Mouse (Mus musculus) stomach, embryonic 16.5 days (tissue): ENCODE measurements around the gene Sik1. TPM values are rescaled to one million over a fixed set of nuclear protein-coding genes. Genes with fewer than 3 reads are reported as not detected.

Experiments used
- ATAC-seq: fragments of 200-750 bp; cut with Nextera tagmentation; 2 replicates; pipeline ENCODE4 v1.8.0; 2017; ENCODE audit warnings: moderate number of reproducible peaks, moderate TSS enrichment; ENCODE audit not compliant: insufficient read depth, low FRiP score
- H3K27ac ChIP-seq: fragments of 300-500 bp; sonication (generic); 2 replicates; pipeline ENCODE4 v1.5.1; 2014; ENCODE audit warnings: low read length
- H3K27me3 ChIP-seq: fragments of 300-500 bp; sonication (generic); 2 replicates; pipeline ENCODE4 v1.6.1; 2014; ENCODE audit warnings: low read length, control low read depth, mixed read lengths; ENCODE audit not compliant: control insufficient read depth, insufficient read depth
- H3K36me3 ChIP-seq: fragments of 300-500 bp; sonication (generic); 2 replicates; pipeline ENCODE4 v1.6.1; 2014; ENCODE audit warnings: low read length; ENCODE audit not compliant: control insufficient read depth, insufficient read depth
- H3K4me1 ChIP-seq: fragments of 300-500 bp; sonication (generic); 2 replicates; pipeline ENCODE4 v1.6.1; 2014; ENCODE audit warnings: low read length, control low read depth, mixed read lengths; ENCODE audit not compliant: control insufficient read depth, insufficient read depth
- H3K4me2 ChIP-seq: fragments of 300-500 bp; sonication (generic); 2 replicates; pipeline ENCODE4 v1.6.1; 2014; ENCODE audit warnings: low read depth, low read length, mixed read lengths
- H3K4me3 ChIP-seq: fragments of 300-500 bp; sonication (generic); replicated peaks from 2 replicates; pipeline ENCODE4 v1.5.1; 2014; ENCODE audit warnings: mild to moderate bottlenecking, low read length
- H3K9ac ChIP-seq: fragments of 300-500 bp; sonication (generic); 2 replicates; pipeline ENCODE4 v1.6.1; 2014; ENCODE audit warnings: low read length
- H3K9me3 ChIP-seq: fragments of 300-500 bp; sonication (generic); replicated peaks from 2 replicates; pipeline ENCODE4 v1.6.1; 2016; ENCODE audit warnings: low read length, control low read depth; ENCODE audit not compliant: control insufficient read depth
- WGBS: fragments of 180-500 bp; shearing (Covaris S2); extraction: QIAGEN DNeasy Blood & Tissue Kit; methylation state at CpG from one replicate; pipeline ENCODE4 v1.1.7; 2014; 5-methylcytosine and 5-hydroxymethylcytosine counted together
- polyA plus RNA-seq: library from polyadenylated mRNA; unstranded; fragments of >200 nt; fragmentation: Nextera tagmentation; extraction: Ambion mirVana; gene quantifications from 2 replicates; pipeline ENCODE4 v1.2.1, GENCODE M21; 2015

Gene Sik1
- 18.4 and 20.2 TPM in 2 replicates for polyA plus RNA-seq

GRCm38 (mm10) chr17:31855597-31856518 is at the start of gene Sik1:
Gene Sik1 (minus strand): TSS chr17:31855804.
- Histone ChIP-seq H3K9ac (peak within 1 kb of the TSS; percentile 96), H3K4me3 (peak within 1 kb of the TSS; percentile 90), H3K27me3 (no peaks in the 10 kb centered on the region), H3K36me3 (peaks cover 3% of the 10 kb centered on the region; the same call in 1 of the 2 replicates), H3K4me2 (peak within 1 kb of the TSS; percentile 85), H3K27ac (peak within 1 kb of the TSS; percentile 95), H3K9me3 (no peaks in the 10 kb centered on the region), H3K4me1 (peaks cover 32% of the 10 kb centered on the region)
- ATAC-seq, result peak; percentile 93
- under 1% methylated on average over 57 of the region's 92 CpGs for WGBS

- H3K27me3 ChIP-seq, result no peaks in the 10 kb centered on the region
- ATAC-seq, result no peak
- no peaks in the 10 kb centered on the region for H3K9me3 ChIP-seq
- H3K27ac ChIP-seq, result peak overlapping the region; percentile 70
- no peak overlapping the region for H3K4me2 ChIP-seq
- peaks cover 13% of the 10 kb centered on the region for H3K4me1 ChIP-seq
- no peak overlapping the region for H3K4me3 ChIP-seq
- no peaks in the 10 kb centered on the region for H3K36me3 ChIP-seq
- 84% methylated on average over 9 of the region's 9 CpGs for WGBS
- H3K9ac ChIP-seq, result peak overlapping the region; percentile 28; the same call in 1 of the 2 replicates
Observed at GRCm38 (mm10) chr17:31905201-31905790, 49.7 kb upstream of the Sik1 start.

- H3K36me3 ChIP-seq, result no peaks in the 10 kb centered on the region
- H3K27ac ChIP-seq, result no peak overlapping the region
- no peaks in the 10 kb centered on the region for H3K9me3 ChIP-seq
- no peaks in the 10 kb centered on the region for H3K27me3 ChIP-seq
- H3K4me1 ChIP-seq, result peaks cover 13% of the 10 kb centered on the region
- no peak for ATAC-seq
- 91% methylated on average over 7 of the region's 7 CpGs for WGBS
- H3K4me2 ChIP-seq, result no peak overlapping the region
- no peak overlapping the region for H3K9ac ChIP-seq
- H3K4me3 ChIP-seq, result no peak overlapping the region
Observed at GRCm38 (mm10) chr17:31904036-31904435, 48.4 kb upstream of the Sik1 start.

- H3K27ac ChIP-seq, result no peak overlapping the region
- no peak overlapping the region for H3K9ac ChIP-seq
- H3K36me3 ChIP-seq, result no peaks in the 10 kb centered on the region
- no peak overlapping the region for H3K4me2 ChIP-seq
- peaks cover 13% of the 10 kb centered on the region for H3K4me1 ChIP-seq
- no peak overlapping the region for H3K4me3 ChIP-seq
- no peaks in the 10 kb centered on the region for H3K9me3 ChIP-seq
- no peak for ATAC-seq
- H3K27me3 ChIP-seq, result no peaks in the 10 kb centered on the region
- WGBS, result 67% methylated on average over 3 of the region's 3 CpGs
Observed at GRCm38 (mm10) chr17:31902630-31903198, 47.1 kb upstream of the Sik1 start.

GRCm38 (mm10) chr17:31901461-31902204 is 46.0 kb upstream of the Sik1 start:
- Histone ChIP-seq H3K4me3 (no peak overlapping the region), H3K27me3 (no peaks in the 10 kb centered on the region), H3K9me3 (no peaks in the 10 kb centered on the region), H3K4me2 (no peak overlapping the region), H3K9ac (peak overlapping the region; percentile 34; the same call in 1 of the 2 replicates), H3K27ac (peak overlapping the region; percentile 52; the same call in 1 of the 2 replicates), H3K36me3 (no peaks in the 10 kb centered on the region), H3K4me1 (peaks cover 22% of the 10 kb centered on the region)
- WGBS, result 39% methylated on average over 11 of the region's 11 CpGs
- 0 out of 2 replicates have a peak, but pooled peaks have one; percentile 26 for ATAC-seq

- peaks cover 20% of the 10 kb centered on the region for H3K4me1 ChIP-seq
- 70% methylated on average over 5 of the region's 5 CpGs for WGBS
- no peak overlapping the region for H3K4me3 ChIP-seq
- no peak overlapping the region for H3K4me2 ChIP-seq
- H3K36me3 ChIP-seq, result no peaks in the 10 kb centered on the region
- H3K9me3 ChIP-seq, result no peaks in the 10 kb centered on the region
- no peak overlapping the region for H3K27ac ChIP-seq
- no peaks in the 10 kb centered on the region for H3K27me3 ChIP-seq
- ATAC-seq, result no peak
- no peak overlapping the region for H3K9ac ChIP-seq
Observed at GRCm38 (mm10) chr17:31898941-31899340, 43.3 kb upstream of the Sik1 start.

- H3K27ac ChIP-seq, result peak overlapping the region; percentile 86
- no peaks in the 10 kb centered on the region for H3K36me3 ChIP-seq
- 77% methylated on average over 4 of the region's 4 CpGs for WGBS
- ATAC-seq, result peak; percentile 11; the same call in 1 of the 2 replicates
- no peaks in the 10 kb centered on the region for H3K27me3 ChIP-seq
- H3K9me3 ChIP-seq, result no peaks in the 10 kb centered on the region
- peaks cover 34% of the 10 kb centered on the region for H3K4me1 ChIP-seq
- peak overlapping the region; percentile 11; the same call in 1 of the 2 replicates for H3K4me2 ChIP-seq
- no peak overlapping the region for H3K9ac ChIP-seq
- no peak overlapping the region for H3K4me3 ChIP-seq
Observed at GRCm38 (mm10) chr17:31897186-31897793, 41.7 kb upstream of the Sik1 start.

GRCm38 (mm10) chr17:31896751-31897150 is 41.1 kb upstream of the Sik1 start:
- no peaks in the 10 kb centered on the region for H3K36me3 ChIP-seq
- WGBS, result 49% methylated on average over 3 of the region's 3 CpGs
- no peaks in the 10 kb centered on the region for H3K9me3 ChIP-seq
- H3K4me3 ChIP-seq, result no peak overlapping the region
- peak; percentile 25; the same call in 1 of the 2 replicates for ATAC-seq
- no peaks in the 10 kb centered on the region for H3K27me3 ChIP-seq
- H3K27ac ChIP-seq, result peak overlapping the region; percentile 86
- peaks cover 35% of the 10 kb centered on the region for H3K4me1 ChIP-seq
- peak overlapping the region; percentile 11; the same call in 1 of the 2 replicates for H3K4me2 ChIP-seq
- H3K9ac ChIP-seq, result no peak overlapping the region
